Mouse (Mus musculus) layer of hippocampus, adult 8-10 months (tissue): Measurements from ENCODE around the gene Myo1f. TPM values are rescaled to one million over a fixed set of nuclear protein-coding genes. Genes with fewer than 3 reads are reported as not detected.
"Not testable (repeated sequence)": the region's sequence is repeated elsewhere in the genome, so short reads cannot be mapped to it uniquely, and the experiment has no call there.

Source experiments
- DNase-seq, 2 experiments: peaks; one replicate each; pipeline ENCODE4 v3.0.0; 2022; ENCODE audit warnings: low spot score in 2 of 2
- total RNA-seq, 4 experiments: library from RNA; stranded (reverse); gene quantifications; 2 replicates each; pipeline ENCODE4 v1.2.4; 2022

Gene Myo1f
- total RNA-seq, 4 experiments from 2014 or later = 1.3 to 11.8 (median 6.8) TPM

- no peak for DNase-seq
Measured at GRCm38 (mm10) chr17:33566182-33566581, 10.7 kb downstream of the Myo1f start.

DNA sequence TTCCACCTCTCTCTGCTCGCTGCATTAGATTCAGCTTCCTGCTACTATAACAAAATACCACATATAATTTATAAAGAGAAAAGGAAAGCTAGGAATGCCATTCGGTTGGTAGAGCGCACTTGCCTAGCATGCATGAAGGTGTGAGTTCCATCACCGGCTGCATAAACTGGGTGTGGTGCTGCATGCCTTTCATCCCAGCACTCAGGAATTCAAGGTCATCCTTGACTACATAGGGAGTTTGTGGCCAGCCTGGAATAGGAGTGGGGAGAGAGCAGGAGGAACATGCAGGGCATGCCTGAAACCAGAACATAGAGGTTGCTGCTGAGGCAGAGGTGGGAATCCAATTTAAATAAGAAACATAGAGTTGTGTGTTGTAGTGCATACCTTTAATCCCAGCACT lies 28.6 kb downstream of the Myo1f start:
- DNase-seq = no peak

DNA sequence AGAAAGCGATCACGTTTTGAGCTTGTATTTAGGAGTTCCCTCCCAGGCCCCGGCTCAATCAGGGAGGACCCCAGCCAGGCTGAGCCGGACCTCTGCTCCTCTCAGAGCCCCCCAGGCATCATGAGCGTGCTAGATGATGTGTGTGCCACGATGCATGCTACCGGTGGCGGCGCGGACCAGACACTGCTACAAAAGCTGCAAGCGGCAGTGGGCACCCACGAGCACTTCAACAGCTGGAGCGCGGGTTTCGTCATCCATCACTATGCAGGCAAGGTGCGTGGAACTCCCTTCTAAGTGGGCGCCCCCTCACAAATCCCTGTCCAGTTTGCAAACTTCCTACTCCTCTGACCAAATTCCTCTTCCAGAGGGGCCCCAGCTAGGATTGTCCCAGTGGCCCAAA lies 30.5 kb downstream of the Myo1f start:
- no peak for DNase-seq

- DNase-seq = no peak
Measured at GRCm38 (mm10) chr17:33597271-33597670, 41.8 kb downstream of the Myo1f start.

- no peak for DNase-seq
Measured at GRCm38 (mm10) chr17:33598506-33598905, 43.0 kb downstream of the Myo1f start.

DNA sequence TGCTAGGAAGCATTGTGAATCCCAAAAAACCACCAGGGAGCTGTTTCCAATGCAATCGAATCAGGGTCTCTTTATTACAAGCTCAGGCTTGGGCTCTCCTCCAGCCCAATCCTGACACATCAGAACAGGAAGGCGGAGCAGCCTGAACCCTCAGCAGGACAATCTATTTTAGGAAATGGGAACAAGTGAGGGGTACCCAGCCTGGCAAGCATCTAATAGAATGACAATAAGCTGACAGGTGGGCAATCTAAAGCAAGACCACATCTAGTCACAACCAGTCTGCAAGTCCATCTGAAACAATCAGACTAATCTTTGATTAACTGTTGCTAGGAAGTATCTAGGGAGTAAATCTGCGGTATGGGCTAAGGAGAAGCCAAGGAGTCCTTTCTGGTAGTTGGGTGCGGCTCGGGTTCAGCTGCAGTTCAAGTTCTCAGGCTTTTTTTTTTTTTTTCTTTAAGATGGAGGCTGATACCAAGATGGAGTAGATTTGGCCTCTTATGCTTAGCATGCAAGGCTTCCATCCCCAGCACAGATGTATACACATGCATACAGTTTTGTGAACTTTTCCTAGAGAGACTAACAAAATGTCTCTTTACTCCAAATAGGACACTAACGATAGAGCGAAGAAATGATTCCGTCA lies 44.4 kb downstream of the Myo1f start:
- no peak for DNase-seq

DNA sequence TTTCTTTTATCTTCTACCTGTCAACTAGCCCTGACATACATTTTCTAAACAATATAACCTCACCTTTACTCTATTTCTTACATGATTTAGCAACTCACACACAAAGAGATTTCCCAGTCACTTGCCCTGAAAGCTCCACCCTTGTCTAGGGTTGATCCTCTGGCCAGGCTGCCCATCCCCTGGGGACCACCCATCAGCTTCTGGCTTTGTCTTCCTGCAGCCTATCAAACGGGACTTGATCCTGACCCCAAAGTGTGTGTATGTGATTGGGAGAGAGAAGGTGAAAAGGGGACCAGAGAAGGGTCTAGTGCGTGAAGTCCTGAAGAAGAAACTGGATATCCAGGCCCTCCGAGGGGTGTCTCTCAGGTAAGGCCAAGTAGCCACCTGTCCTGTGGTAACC lies 45.3 kb downstream of the Myo1f start:
- no peak for DNase-seq

GRCm38 (mm10) chr17:33601947-33602346 lies 46.4 kb downstream of the Myo1f start:
- DNase-seq = no peak

DNA sequence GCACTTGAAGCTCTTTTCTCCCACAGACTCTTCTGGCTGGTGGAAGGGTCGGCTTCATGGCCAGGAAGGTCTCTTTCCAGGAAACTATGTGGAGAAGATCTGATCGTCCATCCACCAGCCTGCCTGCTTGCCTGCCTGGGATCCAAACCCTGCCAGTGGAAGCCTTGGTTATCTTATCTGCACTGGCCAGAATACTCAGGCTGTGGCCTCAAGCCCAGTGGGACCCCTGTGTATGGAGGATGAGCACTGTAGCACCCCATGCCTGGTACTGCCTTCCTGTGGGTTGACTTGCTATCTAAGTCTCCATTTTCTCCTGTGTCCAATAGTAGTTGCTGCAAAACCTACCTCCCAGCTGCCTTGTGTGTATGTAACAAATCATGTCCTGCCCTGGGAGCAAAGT lies 51.8 kb downstream of the Myo1f start:
- DNase-seq = no peak

GRCm38 (mm10) chr17:33610548-33610947 lies 55.0 kb downstream of the Myo1f start:
- DNase-seq = no peak

DNA sequence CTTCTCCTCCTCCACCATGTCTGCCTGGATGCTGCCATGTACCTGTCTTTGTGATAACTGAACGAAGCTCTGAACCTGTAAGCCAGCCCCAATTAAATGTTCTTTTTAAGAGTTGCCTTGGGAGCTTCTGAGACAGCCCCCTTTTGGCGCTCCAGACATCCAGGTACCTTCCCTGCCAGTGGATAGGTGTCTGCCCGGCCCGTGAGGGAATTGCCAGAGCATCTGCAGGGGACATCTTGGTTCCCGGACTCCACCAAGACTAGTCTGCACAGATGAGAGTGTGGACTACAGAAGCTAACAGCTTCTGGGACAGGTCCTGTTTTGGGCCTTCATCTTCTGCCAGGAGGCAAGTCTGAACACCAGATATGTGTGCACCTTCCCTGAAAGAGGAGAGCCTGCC lies 58.2 kb downstream of the Myo1f start:
- not testable (repeated sequence) for DNase-seq

DNA sequence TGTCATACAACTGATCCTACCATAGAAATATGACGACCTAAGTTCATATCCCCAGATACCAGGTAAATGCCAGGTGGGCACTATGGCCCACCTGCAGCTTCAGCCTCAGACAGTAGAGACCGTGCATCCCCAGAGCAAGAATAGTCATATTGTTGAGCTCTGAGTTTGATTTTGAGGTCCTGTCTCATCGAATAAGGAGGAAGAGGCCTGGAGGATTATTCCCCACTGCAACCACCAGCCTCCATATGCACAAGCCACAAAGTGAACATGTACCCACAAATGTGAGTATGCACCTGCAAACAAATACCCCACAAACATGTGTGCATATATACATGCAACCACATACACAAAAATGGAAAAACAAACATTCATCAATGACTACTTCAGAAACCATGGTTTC lies 71.8 kb downstream of the Myo1f start:
- no peak for DNase-seq

- DNase-seq = peak; percentile 84 to 88
Measured at GRCm38 (mm10) chr17:33628621-33629486, 73.3 kb downstream of the Myo1f start, which contains the start of gene Zfp414. TSS of gene Zfp414 (plus strand) at chr17:33629090.

DNA sequence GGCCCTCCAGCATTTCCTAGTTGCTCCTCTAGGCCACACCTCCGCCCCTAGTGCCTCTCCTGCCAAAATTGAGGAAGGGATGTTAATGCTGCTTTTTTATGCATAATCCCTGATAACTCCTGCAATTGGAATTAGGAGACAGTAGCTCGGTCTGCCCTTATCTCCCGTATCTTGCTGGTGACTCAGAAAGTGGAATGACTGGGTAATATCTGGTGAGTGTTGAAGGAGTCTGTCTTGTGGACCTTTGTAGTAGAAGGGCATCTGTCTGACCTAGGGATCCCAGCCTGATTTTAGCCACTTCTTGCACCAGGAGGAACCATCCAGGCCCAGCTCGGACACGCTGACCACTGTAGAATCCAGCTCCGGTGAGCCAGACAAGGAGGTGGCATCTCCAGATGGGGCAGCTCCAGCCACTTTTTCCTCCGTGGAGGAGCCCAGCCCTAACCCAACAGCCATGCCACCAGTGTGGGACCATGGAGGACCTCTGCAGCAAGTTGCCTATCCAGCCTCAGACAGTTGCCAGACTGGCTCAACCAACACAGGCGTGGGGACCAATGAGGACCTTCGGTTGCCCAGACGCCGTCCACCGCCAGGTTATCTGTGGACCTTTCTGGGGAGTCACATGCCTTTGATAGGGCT lies 74.1 kb downstream of the Myo1f start:
- no peak for DNase-seq

- DNase-seq = no peak
Measured at GRCm38 (mm10) chr17:33630171-33630895, 74.8 kb downstream of the Myo1f start.

DNA sequence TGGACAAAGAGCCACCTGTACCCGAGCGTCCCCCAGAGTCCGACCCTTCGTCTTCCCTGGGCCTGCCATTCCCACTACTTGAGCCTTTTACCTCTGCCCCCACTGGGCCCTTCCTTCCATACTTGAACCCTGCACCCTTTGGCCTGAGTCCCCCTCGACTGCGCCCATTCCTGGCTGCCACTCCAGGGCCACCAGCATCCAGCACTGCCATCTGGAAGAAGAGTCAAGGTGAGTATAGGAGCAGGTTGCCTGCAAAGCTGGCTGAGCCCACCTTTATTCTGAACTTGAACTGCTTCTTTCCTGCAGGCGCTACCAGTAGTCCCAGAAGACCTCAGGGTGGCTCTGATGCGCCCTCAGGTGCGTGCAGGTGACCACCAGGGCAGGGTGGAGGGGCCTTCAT lies 75.7 kb downstream of the Myo1f start:
- no peak for DNase-seq

GRCm38 (mm10) chr17:33631796-33632195 lies 76.3 kb downstream of the Myo1f start:
- DNase-seq = no peak

GRCm38 (mm10) chr17:33637038-33637437 lies 81.5 kb downstream of the Myo1f start:
- DNase-seq = peak in 1 of 2 experiments; percentile 5

- DNase-seq = peak in 1 of 2 experiments; percentile 2
Measured at GRCm38 (mm10) chr17:33637516-33638276, 82.2 kb downstream of the Myo1f start, which contains the start of gene Pram1. TSS of gene Pram1 (plus strand) at chr17:33638056.

DNA sequence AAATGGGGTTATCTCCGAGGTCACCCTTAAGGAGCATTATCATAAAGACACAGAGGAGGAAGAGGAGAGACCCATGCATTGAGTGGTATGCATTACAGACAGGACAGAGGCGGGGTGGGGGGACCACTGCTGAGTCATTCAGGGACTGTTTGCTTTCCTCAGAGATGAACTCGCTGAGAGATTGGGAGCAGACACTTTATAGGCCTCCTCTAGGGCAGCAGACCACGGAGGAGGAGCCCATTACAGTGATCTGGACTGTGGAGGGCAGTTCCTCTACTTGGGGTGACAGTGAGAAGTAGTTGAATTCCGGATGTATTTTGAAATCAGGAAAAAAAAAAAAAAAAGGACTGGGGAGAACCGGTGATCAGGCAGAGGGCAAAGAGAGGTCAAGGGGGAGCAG lies 84.2 kb downstream of the Myo1f start:
- no peak for DNase-seq

DNA sequence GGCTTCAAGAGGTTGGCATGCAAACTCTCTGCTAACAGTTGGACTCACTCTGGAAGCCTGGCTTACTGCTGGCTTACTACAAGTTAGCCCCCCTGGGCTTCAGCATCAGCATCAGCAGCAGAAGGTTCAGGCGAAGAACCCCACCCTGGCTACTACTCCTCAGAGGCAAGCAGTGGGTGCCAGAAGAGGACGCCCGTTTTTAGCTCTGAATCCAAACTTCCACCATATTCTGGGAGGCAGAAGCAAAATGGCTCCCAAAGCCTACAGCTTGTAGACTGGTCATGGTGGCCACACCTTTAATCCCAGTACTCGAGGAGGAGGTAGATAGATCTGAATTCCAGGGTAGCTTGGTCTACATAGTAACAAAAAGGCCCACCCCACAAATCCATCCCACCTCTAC lies 88.6 kb downstream of the Myo1f start:
- peak in 1 of 2 experiments; percentile 1 for DNase-seq
